Mouse (Mus musculus): Measurements from ENCODE around the gene Tmem191c.

Gene Tmem191c

GRCm38 (mm10) chr16:17261341-17261740 is 14.5 kb upstream of the Tmem191c start:
- DNase-seq (ENCODE audit: extremely low read depth, low read depth), result no peak

DNA sequence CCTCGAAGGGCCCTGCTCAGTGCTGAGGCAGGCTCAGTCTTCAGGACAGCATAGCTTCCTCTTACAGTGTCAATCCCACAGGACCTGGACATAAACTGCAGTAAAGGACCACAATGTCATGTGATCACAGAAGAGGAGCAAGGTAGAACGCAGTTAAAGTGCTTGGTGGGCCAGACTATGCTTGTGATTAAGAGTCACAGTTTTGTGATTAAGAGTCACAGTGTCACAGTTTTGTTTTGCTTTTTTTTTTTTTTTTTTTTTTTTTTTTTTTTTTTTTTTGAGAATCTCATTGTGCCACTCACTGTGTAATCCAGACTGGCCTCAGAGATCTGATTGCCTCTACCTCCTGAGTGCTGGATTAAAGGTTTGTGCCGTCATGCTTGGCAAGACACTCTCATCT is 9.8 kb upstream of the Tmem191c start:
- DNase-seq (ENCODE audit: extremely low read depth, low read depth), result no peak

DNA sequence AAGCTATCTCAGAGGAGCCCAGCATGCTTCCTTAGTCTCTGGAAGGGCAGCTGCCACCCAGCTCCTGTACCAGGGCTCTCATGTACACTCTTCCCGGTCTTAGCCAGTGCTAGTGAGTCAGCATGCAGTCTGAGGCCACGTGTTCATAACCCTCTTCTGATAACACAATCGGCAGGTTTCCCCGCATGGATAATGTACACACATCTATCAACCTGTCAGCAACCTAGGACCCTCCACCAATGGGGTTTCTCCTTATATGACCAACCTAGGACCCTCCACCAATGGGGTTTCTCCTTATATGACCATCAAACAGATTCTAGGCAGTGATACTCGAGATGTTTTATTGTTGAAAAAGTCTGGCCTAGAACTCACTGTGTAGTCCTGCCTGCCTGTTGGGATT is 7.9 kb upstream of the Tmem191c start:
- DNase-seq (ENCODE audit: extremely low read depth, low read depth), result peak; percentile 63

GRCm38 (mm10) chr16:17269872-17270271 is 6.0 kb upstream of the Tmem191c start:
- no peak for DNase-seq (ENCODE audit: extremely low read depth, low read depth)

DNA sequence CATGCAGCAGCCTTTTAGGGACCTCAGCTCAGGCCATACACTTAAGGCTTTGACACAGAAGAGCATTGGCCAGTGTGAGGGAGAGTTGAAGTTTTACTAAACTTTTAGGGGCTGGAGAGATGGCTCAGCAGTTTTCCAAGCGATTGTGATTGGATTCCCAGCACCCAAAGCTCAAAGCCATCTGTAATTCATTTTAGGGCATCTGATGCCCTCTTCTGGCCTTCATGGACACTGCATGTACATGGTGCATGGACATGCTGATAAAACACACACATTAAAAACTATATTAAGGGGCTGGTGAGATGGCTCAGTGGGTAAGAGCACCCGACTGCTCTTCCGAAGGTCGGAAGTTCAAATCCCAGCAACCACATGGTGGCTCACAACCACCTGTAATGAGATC is 4.8 kb upstream of the Tmem191c start:
- peak; percentile 62 for DNase-seq (ENCODE audit: extremely low read depth, low read depth)

DNA sequence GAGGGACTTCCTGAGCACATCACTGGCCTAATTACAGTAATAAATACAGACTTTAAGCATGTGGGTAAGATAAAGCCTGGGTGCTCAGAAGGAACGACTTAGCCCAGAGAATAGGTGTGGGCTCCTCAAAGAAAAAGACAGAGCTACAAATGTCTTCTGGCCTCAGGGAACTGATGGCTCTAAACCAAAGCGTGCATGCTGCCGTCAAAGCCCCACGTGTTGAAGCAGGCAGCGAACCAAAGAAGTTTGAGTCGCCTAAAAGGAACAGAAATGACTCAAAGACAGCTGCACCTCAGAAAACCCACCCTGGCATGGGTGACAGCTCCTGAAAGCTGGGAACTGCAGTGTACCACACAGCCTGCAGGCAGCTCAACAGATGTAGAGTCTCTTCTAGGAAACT is 4.0 kb upstream of the Tmem191c start:
- peak; percentile 50 for DNase-seq (ENCODE audit: extremely low read depth, low read depth)

- DNase-seq (ENCODE audit: extremely low read depth, low read depth), result peak; percentile 63
These were observed 581 bp downstream of the Tmem191c start for GRCm38 (mm10) chr16:17276164-17277151.

DNA sequence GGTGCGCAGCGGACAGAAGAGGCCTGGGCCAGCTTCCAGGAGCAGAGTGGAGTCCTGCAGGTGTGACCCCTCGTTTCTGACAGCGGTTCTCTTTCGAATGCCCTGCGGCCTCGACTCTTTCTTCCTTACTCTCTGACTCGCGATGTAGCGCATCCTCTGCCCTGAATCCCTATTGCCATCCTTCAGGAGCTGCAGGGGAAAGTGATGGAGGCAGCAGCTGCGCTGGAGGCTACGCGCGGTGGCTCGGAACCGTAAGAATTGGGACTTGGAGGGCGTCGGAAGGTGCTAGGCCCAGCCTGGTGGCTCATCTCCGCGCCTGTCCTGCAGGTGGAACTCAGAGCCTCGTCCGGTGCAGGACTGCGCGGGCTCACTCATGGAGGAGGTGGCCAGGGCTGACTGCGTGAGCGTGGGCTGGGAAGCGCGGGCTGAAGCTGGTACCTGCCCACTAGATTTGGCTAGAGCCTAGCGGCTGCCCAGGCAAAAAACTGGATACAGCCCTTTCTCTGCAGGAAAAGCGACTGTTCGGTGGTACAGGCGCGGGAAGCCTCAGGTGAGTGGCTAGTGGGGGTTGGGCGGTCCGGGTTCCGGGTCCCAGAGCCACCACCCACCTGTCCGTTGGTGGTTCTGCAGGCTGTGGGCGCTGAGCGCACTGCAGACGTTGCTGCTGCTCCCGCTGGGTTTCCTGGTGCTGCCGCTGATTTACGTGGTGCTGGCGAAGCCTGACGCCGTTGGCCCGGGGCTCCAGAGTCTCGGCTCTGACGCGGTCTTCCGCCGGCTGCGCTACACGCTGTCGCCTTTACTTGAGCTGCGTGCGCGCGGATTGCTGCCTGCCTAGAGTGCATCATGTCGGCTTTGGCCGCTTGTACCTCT is 1.7 kb downstream of the Tmem191c start:
- DNase-seq (ENCODE audit: extremely low read depth, low read depth), result no peak

GRCm38 (mm10) chr16:17280471-17280870 is 4.6 kb downstream of the Tmem191c start:
- no peak for DNase-seq (ENCODE audit: extremely low read depth, low read depth)

GRCm38 (mm10) chr16:17283151-17283550 is 7.3 kb downstream of the Tmem191c start:
- DNase-seq (ENCODE audit: extremely low read depth, low read depth), result no peak

DNA sequence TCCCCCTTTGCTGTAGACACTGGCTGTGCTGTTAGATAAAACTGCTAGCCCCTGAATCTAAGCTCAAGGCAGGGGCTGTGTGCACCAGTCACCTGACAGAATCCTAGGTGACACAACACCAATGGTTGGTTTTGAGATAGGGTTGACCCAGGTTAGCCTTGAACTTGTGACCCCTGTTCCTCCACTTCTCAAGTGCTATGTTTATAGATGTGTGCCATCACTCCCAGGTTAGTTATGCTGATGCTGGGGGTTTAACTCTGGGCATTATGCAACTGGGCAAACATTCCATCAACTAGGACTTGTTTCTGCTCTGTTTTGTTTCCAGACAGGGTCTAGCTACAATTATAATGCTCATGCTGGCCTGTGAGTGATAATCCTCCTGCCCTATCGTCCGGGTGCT is 11.2 kb downstream of the Tmem191c start:
- DNase-seq (ENCODE audit: extremely low read depth, low read depth), result no peak

GRCm38 (mm10) chr16:17291016-17291415 is 15.1 kb downstream of the Tmem191c start:
- no peak for DNase-seq (ENCODE audit: extremely low read depth, low read depth)

GRCm38 (mm10) chr16:17292751-17293150 is 16.9 kb downstream of the Tmem191c start:
- DNase-seq (ENCODE audit: extremely low read depth, low read depth), result peak; percentile 36

GRCm38 (mm10) chr16:17300818-17301217 is 24.9 kb downstream of the Tmem191c start:
- no peak for DNase-seq (ENCODE audit: extremely low read depth, low read depth)

- no peak for DNase-seq (ENCODE audit: extremely low read depth, low read depth)
These were observed 27.8 kb downstream of the Tmem191c start for GRCm38 (mm10) chr16:17303521-17304245.

DNA sequence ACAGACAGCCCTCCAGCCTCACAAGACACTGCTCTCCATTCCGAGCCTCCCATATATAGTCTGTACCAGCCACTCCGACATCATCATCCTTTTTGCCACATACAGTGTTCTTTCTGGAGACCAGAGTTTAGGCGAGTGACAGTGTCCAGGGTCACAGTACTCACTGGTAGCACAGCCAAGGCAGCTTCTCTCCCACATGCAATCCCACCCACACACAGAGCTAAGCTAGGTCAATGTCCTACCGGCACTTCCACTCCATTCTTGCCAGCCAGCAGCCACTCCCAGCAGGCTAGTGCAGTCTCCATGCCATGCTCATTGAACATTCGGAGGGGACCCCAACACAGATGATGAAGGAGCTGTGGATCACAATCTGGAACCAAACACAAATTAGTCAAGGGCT is 31.6 kb downstream of the Tmem191c start:
- DNase-seq (ENCODE audit: extremely low read depth, low read depth), result no peak

- no peak for DNase-seq (ENCODE audit: extremely low read depth, low read depth)
These were observed 33.2 kb downstream of the Tmem191c start for GRCm38 (mm10) chr16:17309036-17309435.

- DNase-seq (ENCODE audit: extremely low read depth, low read depth), result no peak
These were observed 36.7 kb downstream of the Tmem191c start for GRCm38 (mm10) chr16:17312531-17312930.

- no peak for DNase-seq (ENCODE audit: extremely low read depth, low read depth)
These were observed 40.7 kb downstream of the Tmem191c start for GRCm38 (mm10) chr16:17316554-17316953.

GRCm38 (mm10) chr16:17321481-17321880 is 45.6 kb downstream of the Tmem191c start:
- no peak for DNase-seq (ENCODE audit: extremely low read depth, low read depth)

- DNase-seq (ENCODE audit: extremely low read depth, low read depth), result no peak
These were observed 48.9 kb downstream of the Tmem191c start for GRCm38 (mm10) chr16:17324745-17325144.
